Mouse (Mus musculus) kidney, postnatal 4 days (tissue): Measurements from ENCODE around the gene Galnt7.

ENCODE experiments used
- DNase-seq, 2 experiments: peaks; one replicate each; pipeline ENCODE4 v3.0.0; 2021; ENCODE audit warnings: mixed read lengths in 2 of 2

Galnt7 gene

DNA sequence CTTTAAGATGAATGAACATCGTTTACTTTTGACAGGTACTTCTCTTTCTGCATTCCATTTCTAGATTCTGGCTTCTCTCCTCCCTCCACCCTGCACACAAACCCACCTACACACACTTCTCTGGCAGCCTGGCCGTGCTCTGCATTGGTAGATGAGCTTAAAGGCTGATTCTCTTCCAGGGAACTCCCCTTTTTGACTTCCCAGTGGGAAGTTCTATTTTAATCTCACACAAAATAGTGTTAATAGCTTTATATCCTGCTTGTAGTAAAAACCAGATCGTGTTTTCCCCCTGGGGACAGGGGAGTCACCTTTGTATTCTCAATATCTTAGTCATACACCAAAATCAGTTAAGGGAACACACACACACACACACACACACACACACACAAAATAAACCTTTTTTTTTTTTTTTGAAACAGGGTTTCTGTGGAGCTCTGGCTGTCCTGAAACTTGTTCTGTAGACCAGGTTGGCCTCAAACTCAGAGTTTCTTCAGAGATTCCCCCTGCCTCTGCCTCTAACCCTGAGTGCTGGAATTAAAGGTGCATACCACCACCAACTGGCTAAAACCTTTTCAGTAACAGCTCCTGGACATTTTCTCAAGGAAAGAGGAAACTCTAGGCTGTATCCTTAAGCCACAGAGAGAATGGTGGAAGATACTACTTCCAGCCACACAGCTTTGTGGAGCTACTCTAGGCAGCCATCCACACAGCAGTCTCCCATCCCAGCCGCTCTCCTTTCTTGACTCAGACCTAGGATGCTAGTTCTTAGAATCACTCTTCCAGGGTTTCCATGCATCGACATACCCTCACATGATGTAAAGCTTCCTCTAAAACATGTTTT, 24.7 kb downstream of the Galnt7 start:
- DNase-seq: no peak

- no peak for DNase-seq
These were observed 28.9 kb downstream of the Galnt7 start for GRCm38 (mm10) chr8:57623955-57624354.

DNA sequence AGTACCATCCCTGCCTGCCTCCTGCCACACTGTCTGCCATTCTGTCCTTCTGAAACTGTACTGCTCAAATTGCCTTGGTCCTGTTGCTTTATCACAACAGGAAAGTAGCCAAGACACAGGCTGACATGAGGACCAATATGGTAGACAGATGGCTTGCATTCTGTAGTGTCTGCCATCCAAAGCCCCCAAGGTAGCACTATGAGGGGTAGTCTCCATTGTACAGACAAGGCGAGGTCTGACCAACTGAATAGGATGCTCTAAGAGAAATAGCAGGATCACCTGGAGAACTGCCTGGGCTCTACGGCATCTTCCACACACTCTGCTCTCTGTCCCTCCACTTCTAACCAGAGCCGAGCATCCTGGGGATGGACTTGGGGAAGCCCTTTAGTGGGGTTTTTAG, 29.8 kb downstream of the Galnt7 start:
- no peak for DNase-seq

DNA sequence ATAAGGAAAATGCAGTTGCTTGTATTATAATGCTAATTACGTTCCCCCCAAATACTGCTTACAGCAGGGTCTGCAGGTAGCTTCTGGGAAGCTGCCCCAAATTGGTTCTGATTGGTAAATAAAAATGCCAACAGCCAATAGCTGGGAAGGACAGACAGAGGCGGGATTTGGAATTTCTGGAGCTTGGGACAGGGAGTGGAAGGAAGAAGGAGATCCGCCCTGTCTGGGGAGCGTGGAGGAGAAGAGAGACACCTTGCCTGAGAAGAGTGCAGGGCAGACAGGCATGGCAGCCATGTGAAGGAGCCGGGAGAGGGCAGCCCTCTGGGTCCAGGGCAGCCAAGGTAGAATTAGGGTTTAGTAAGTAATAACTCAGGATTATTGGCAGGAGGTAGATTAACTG, 35.9 kb downstream of the Galnt7 start:
- no peak for DNase-seq

DNA sequence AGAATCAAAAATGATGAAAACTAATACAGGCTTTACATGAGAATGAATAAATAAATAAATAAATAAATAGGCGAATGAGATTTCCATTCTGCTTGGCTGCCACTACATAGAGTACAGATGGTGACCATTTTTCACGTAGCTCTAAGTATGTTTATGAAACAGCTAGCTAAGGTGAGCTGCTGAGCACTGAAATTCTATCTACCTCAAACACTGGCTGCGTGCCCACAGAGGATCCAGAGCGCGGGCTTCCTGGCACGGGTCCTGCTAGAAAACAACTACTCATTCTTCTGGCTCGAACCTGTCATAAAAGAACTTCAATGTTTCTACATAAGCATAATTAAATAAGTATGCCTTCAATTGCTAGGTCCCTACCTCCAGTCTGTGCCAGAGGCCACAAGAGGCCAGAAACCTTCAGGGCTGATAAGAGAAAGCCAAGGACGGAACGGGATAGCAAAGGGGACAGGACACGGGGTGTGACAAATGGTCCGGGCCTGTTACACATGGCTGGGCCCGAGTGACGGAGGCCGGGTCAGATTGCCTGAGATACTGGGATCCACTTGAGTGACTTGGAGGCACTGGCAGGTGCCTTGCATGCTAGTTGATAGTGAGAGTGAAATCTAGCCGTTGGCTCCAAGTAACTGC, 37.7 kb downstream of the Galnt7 start:
- DNase-seq: peak; percentile 40 to 60

DNA sequence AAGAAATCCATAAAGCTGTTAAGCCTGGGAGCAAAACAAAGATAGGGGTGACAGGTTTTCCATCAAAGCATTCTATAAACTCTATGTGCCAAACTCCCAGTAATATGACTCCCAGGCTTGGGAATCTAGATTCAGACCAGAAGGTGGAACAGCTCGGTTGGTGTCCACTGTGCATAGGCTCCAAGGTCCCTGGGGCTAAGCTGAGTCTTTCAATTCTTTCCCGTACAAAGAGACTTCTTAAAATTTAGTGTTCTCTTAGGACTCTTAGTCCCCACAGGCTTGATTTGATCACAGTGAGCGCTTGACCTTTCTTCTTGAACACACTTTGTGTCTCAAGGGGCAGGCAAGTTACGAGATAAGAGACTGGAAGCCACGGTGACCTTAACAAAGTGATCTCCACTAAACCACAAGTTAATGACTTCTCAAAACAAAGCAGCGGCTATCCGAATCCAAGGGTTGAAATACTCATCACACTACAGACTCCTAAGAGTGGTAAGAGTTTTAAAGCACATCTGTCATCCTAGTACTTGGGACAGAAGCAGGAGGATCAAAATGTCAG, 41.3 kb downstream of the Galnt7 start:
- peak in 1 of 2 experiments; percentile 21 for DNase-seq

- peak; percentile 58 to 66 for DNase-seq
These were observed 42.0 kb downstream of the Galnt7 start for GRCm38 (mm10) chr8:57610706-57611418.

DNA sequence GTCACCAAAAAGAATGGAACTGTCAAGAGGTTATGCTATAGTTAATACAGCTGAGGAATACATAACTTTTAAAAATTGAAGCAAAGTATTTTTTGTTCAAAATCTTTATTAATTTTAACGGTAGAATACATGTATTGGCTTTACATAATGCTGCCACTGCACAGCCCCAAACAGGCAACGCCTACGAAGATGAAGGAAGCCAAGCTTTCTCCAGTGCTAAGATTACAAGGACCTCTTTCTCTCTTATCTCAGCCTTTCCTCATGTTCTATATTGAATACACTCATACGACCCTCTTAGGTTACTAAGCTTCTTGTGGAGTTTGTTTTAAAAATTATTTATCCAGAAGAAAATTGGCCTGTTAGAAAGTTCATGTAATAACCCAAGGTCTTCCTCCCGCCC, 50.3 kb downstream of the Galnt7 start:
- DNase-seq: no peak

GRCm38 (mm10) chr8:57601987-57602418, 50.8 kb downstream of the Galnt7 start:
- no peak for DNase-seq

DNA sequence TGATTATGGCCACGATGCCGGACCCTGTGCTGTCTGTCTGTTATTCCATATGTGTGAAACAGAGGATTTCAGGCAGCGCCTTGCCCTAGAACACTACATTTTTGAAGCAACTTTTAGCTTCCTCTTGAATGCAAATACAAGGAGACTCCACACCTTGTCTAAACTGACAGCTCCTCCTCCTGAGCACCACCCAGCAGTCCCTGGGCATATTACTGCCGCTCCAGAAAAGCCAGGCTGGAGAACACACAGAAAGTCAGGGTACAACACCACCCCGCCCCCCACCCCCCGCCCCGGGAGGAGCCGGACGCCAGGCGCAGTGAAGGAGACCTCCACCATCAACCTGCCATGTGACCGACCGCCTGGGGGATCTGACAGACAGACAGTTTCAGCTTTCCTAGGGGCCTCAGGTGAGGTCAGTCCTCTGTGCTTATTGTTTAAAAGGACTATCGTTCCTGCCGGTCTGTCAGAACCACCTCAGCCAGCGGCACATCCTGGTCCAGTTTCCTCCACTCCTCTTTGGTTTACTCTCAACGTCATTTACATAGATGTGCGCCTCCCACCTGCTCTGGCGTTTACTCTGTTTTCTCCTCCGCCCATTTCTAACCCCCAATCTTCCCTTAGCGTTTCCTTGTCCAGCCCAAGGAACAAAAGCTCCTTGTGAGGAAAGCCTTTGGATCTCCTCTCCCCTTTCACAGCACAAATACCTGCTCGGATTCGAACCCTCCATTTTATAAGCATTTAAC, 52.8 kb downstream of the Galnt7 start:
- peak in 1 of 2 experiments; percentile 6 for DNase-seq

DNA sequence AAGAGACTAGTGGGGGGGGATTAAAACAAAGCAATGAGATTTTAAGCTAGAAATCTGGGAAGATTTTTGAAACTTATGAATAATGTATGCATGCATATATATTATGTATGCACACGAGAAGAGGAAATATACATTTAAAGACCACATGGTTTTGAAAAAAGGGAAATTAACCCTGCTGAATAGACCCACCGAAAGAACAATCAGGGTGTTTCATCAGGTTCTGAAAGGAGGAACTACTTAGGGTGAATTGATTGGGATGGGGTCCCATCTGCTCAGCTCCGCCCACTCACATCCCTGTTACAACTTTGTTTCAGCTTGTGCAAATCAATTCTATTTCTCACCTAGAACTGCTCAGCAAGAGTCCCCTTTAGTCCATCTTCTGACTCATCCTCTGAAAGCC, 57.0 kb downstream of the Galnt7 start:
- DNase-seq: no peak

- no peak for DNase-seq
These were observed 58.5 kb downstream of the Galnt7 start for GRCm38 (mm10) chr8:57594175-57594885.

DNA sequence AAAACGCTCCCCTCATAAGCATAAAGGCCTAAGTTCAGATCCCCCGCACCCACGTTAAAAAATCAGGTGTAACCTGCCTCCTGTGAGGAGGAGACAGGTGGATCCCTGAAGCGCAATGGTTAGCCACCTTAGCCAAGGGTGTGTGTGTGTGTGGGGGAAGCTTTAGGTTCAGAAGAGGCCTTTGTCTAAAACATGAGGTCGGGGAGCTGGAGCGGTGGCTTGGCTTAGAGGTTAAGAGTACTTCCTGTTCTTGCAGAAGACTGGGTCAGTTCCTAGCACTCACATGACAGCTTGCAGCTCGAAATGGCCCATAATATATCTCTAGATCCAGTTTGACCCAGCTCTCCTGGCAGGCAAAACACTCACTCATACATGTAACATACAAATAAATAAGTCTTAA, 60.2 kb downstream of the Galnt7 start:
- no peak for DNase-seq

DNA sequence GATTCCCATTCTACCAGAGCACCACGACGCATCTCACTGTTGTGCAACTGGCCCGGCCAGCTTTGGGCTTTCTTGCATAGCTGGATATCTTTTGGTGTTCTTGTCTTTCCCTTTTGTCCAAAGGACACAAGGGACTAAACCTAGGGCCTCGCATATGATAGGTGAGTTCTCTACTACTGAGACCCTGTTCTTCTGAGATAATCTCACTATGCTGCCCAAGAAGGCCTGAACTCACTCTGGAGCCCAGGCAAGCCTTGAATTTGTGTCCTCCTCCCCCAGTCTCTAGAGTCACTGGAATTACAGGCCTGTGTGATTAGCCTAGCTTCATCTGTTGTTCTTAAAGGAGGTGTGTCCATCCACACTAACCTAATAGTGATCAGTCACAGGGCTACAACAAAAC, 61.2 kb downstream of the Galnt7 start:
- DNase-seq: no peak

DNA sequence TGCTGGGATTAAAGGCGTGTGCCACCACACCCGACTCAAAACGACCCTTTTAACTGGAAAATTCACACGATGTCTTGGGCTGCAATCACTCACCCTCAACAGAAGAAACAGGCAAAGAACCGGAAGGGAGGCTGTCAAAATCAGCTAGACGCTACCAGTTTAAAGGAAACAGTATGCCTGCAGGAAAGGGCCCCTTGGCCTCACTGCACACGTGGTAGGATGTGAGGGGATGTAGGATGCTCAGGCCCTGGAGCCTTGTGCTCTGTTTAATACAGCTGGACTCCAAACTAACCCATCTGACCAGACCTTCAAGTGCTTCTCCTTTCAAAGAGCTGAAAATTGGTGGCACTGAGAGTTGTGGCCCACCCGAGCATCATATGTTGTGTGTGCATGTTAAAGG, 62.8 kb downstream of the Galnt7 start:
- DNase-seq: no peak

DNA sequence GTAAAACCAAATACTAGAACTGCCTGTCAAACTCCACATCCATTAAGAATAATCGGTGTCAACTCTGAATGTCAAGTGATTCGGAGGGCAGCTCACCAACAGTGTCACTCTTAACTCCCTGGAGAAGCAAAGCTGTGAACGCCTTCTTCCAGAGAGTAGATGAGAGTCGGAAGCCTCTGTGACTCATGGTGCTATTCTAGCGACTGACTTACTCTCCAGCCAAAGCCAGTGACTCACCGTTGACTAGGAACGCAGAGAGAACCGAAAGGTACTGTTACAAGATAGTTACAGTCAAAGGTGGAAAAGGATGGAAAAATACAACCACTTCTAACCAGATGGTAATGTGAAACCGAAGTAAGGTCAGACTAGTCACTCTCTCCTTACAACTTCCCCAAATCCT, 63.7 kb downstream of the Galnt7 start:
- no peak for DNase-seq

DNA sequence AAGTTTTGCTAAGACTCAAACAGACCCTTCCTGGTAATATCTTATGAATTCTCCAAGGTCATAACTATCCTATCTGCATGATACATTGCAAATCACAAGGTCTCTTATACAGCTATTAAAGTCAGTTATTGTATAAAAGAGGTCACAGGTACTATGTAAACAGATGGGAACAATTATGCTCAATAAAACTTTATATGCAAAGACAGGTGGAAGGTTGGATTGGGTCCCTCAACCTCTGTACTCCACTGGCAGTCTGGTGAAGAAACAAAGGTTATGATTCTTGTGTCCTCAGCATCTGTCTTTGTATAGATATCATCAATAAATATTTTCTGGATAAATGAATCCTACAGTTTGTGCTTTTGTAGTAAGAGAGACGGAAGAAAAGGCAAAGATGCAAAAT, 64.2 kb downstream of the Galnt7 start:
- no peak for DNase-seq

DNA sequence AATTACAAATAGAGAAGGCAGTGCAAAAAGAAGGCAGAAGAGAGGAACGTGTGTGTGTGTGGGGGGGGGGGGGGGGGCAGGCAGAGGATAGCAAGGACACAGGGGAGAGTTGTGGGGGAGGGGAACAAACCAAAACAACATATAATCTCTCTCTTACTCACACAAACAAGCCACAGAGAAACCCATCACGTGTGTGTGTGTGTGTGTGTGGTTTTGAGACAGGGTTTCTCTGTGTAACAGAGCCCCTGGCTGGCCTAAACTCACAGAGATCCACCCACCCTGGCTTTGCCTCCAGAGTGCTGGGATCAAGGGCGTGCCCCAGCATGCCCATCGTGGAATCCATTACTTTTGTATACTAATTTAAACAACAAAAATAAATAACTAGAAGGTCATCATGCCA, 66.2 kb downstream of the Galnt7 start:
- no peak for DNase-seq

DNA sequence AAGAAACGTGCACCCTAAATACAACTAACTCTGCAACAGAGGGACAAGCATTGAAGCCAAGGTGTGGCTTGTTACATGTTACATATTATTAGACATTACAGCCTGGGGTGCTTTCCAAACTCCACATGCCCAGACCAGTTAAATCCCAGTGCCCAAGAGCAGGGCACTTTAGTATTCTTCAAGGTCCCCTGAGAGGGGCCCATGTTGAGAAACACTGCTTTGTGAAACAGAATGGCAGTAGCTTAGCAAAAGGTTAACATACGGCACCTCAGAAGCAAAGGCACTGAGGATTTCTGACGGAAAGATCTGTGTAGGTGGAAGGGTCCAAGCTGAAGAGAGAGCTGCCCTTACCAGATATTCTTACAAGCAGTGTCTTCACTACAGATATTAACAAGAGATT, 67.0 kb downstream of the Galnt7 start:
- no peak for DNase-seq

DNA sequence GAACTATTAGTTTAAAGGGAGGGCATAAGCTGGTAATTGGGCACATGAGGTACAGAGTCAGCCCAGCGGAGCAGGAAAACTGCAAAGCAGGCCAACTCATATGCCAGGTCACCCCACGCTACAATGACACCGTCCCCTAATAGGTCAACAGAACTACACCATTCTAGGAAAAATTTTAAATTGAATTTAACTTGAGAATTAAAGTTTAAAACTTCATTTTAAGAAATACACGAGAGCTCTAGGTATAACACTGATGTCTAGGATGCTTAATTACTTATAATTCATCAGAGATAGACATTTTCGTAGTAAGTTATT, 67.7 kb downstream of the Galnt7 start:
- DNase-seq: no peak

DNA sequence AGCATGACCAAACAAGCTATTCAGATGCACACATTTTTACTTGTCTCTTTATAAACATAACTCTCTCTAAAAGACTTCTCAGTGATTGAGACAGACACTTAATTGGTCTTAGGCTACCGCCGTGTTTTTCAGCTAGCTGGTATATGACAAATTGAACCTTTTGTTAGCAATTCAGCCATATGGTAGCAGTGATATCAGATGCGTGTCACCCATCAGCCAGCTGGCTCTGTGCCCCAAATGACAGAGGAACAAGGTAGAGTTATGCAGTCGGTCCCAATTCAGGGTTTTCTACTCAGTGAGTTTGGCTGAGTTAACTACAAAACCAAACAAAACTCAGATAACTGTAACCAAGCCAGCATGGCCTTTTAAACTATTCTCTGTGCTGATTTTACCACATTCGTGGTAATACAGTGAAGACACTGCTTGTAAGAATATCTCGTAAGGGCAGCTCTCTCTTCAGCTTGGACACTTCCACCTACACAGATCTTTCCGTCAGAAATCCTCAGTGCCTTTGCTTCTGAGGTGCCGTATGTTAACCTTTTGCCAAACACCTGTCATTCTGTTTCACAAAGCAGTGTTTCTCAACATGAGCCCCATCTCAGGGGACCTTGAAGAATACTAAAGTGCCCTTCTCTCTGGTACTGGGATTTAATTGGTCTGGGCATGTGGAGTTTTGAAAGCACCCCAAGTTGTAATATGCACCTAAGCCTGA, 68.3 kb downstream of the Galnt7 start:
- no peak for DNase-seq

- DNase-seq: peak in 1 of 2 experiments; percentile 11
These were observed 73.0 kb downstream of the Galnt7 start for GRCm38 (mm10) chr8:57579845-57580244.
